Mouse (Mus musculus) mature B cell (primary cell): ENCODE results near the gene Krt71.

Experiments used
- in situ Hi-C: fragments of 300-500 bp; cut with MboI; formaldehyde crosslinking; loops from 2 replicates; pipeline ENCODE4 v1.14.3; 2019

The Krt71 gene

DNA sequence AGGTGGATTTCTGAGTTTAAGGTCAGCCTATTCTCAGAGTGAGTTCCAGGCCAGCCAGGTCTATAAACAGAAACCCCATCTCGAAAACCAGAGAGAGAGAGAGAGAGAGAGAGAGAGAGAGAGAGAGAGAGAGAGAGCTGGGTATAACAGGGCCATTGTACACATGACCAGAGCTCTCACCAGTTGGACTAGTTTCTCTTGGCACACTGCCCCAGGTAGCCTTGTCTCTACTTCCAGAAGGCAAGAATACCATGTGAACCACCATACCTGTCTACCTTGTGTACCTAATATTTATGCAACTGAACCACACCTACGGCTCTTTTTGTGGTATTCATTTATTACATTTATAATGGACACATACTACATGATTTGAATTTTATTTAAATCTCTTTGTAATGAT lies 54.7 kb downstream of the Krt71 start:
- in situ Hi-C loops, result no loop called here
